Mouse (Mus musculus) heart, embryonic 14.5 days (tissue): ENCODE measurements at regions not wholly inside any gene's neighbourhood (a gene's known extent, or its start where the extent isn't known, plus 50 kb on each side); places are given as distances from the start of the nearest gene placed in this dataset.

Source experiments
- ATAC-seq: fragments of 200-750 bp; cut with Nextera tagmentation; 2 replicates; pipeline ENCODE4 v1.8.0; 2017; ENCODE audit warnings: low read depth, moderate TSS enrichment; ENCODE audit not compliant: insufficient number of reproducible peaks, insufficient read depth, low FRiP score
- H3K27ac ChIP-seq, 2 experiments: fragments of 200-500 bp in 1 of 2; fragments of 300-500 bp in 1 of 2; sonication (generic) in 1 of 2; replicated peaks in 1 of 2; 2 replicates each; pipeline ENCODE4 v1.5.1; 2012 to 2014; ENCODE audit warnings: low read depth in 2 of 2, low read length in 2 of 2, control low read depth in 1 of 2, mild to moderate bottlenecking in 1 of 2, mixed read lengths in 1 of 2; ENCODE audit not compliant: control insufficient read depth in 1 of 2, insufficient read depth in 1 of 2
- H3K27me3 ChIP-seq: fragments of 300-500 bp; sonication (generic); 2 replicates; pipeline ENCODE4 v1.6.1; 2014; ENCODE audit warnings: mild to moderate bottlenecking, low read length, control low read depth; ENCODE audit not compliant: control insufficient read depth, insufficient read depth
- H3K36me3 ChIP-seq: fragments of 300-500 bp; sonication (generic); 2 replicates; pipeline ENCODE4 v1.6.1; 2014; ENCODE audit warnings: mild to moderate bottlenecking, control low read depth, low read length, mixed read lengths; ENCODE audit not compliant: control insufficient read depth, insufficient read depth
- H3K4me1 ChIP-seq, 2 experiments: fragments of 200-500 bp in 1 of 2; fragments of 300-500 bp in 1 of 2; sonication (generic) in 1 of 2; 2 replicates each; pipeline ENCODE4 v1.6.1; 2012 to 2014; ENCODE audit warnings: low read length in 2 of 2, control low read depth in 1 of 2, mixed read lengths in 1 of 2; ENCODE audit not compliant: control insufficient read depth in 2 of 2, insufficient read depth in 2 of 2
- H3K4me2 ChIP-seq: fragments of 300-500 bp; sonication (generic); 2 replicates; pipeline ENCODE4 v1.6.1; 2014; ENCODE audit warnings: mild to moderate bottlenecking, low read length
- H3K4me3 ChIP-seq, 2 experiments: fragments of 200-500 bp in 1 of 2; fragments of 300-500 bp in 1 of 2; sonication (generic) in 1 of 2; 2 replicates each; pipeline ENCODE4 v1.5.1; 2012 to 2014; ENCODE audit warnings: low read length in 2 of 2, mild to moderate bottlenecking in 2 of 2, control low read depth in 1 of 2, low read depth in 1 of 2, moderate library complexity in 1 of 2; ENCODE audit not compliant: control insufficient read depth in 1 of 2, insufficient read depth in 1 of 2
- H3K9ac ChIP-seq: fragments of 300-500 bp; sonication (generic); 2 replicates; pipeline ENCODE4 v1.6.1; 2014; ENCODE audit warnings: mild to moderate bottlenecking, low read length
- H3K9me3 ChIP-seq: fragments of 300-500 bp; sonication (generic); 2 replicates; pipeline ENCODE4 v1.6.1; 2016; ENCODE audit warnings: low read length, control low read depth; ENCODE audit not compliant: control insufficient read depth
- WGBS: fragments of 180-500 bp; shearing (Covaris S2); extraction: QIAGEN DNeasy Blood & Tissue Kit; methylation state at CpG from one replicate; pipeline ENCODE4 v1.1.7; 2014; 5-methylcytosine and 5-hydroxymethylcytosine counted together

GRCm38 (mm10) chr8:126646604-126647311 lies 53.0 kb upstream of the Irf2bp2 start:
- no peak overlapping the region for H3K27ac ChIP-seq
- peaks cover 6% of the 10 kb centered on the region; the same call in 1 of the 2 replicates for H3K9me3 ChIP-seq
- no peaks in the 10 kb centered on the region for H3K27me3 ChIP-seq
- H3K4me3 ChIP-seq: no peak overlapping the region
- whole genome bisulfite sequencing: 49% methylated on average over 8 of the region's 8 CpGs
- no peak overlapping the region for H3K4me2 ChIP-seq
- no peak overlapping the region for H3K9ac ChIP-seq
- H3K36me3 ChIP-seq: no peaks in the 10 kb centered on the region
- peaks cover 0 to 3% of the 10 kb centered on the region in 2 experiments; a peak in 2 of 4 replicates for H3K4me1 ChIP-seq
- no peak for ATAC-seq

GRCm38 (mm10) chr8:126644179-126644578 lies 50.4 kb upstream of the Irf2bp2 start:
- Histone ChIP-seq H3K4me2 (no peak overlapping the region), H3K27me3 (no peaks in the 10 kb centered on the region), H3K4me1 (peaks cover 0 to 3% of the 10 kb centered on the region in 2 experiments; a peak in 2 of 4 replicates), H3K9me3 (peaks cover 6% of the 10 kb centered on the region; the same call in 1 of the 2 replicates), H3K9ac (no peak overlapping the region), H3K27ac (no peak overlapping the region), H3K36me3 (no peaks in the 10 kb centered on the region), H3K4me3 (no peak overlapping the region)
- ATAC-seq: no peak
- 65% methylated on average over 5 of the region's 5 CpGs for WGBS
